Mouse (Mus musculus) sigmoid colon, adult 10 weeks (tissue): ENCODE data around the gene Reps2. TPM values are rescaled to one million over a fixed set of nuclear protein-coding genes. Genes with fewer than 3 reads are reported as not detected.

Source experiments
- polyA plus RNA-seq: library from polyadenylated mRNA; stranded (reverse); fragments of 350-450 nt; fragmentation: Illumina TruSeq; extraction: RNeasy Lipid Tissue Mini Kit (QIAGEN cat#74804); gene quantifications from one replicate; pipeline ENCODE4 v1.2.3, GENCODE M21; 2014; ENCODE audit warnings: low read depth, low replicate concordance

Gene Reps2
- 33.3 TPM for polyA plus RNA-seq

GRCm38 (mm10) chrX:162643091-162643788 is at the start of gene Reps2:
TSS of gene Reps2 (minus strand) at chrX:162643649.

Other genes with a start within 250 kb of the Reps2 start
- gene Rbbp7, start 116.8 kb upstream of the Reps2 start, polyA plus RNA-seq = 311 TPM
- 86.9 TPM for gene Txlng, start 185.8 kb upstream of the Reps2 start, polyA plus RNA-seq
- 343 TPM for gene Syap1, start 244.8 kb upstream of the Reps2 start, polyA plus RNA-seq